Mouse (Mus musculus) mouse trophoblast stem cell (cell line): ENCODE measurements around the gene Pdap1.
"Not testable (repeated sequence)": the region's sequence is repeated elsewhere in the genome, so short reads cannot be mapped to it uniquely, and the experiment has no call there.

ENCODE experiments used
- in situ Hi-C, 2 experiments: fragments of 300-500 bp; cut with MseI, MboI; formaldehyde crosslinking; loops; 2 replicates in 1 of 2; 3 replicates in 1 of 2; pipeline ENCODE4 v1.15.1; 2025

Pdap1 gene

GRCm38 (mm10) chr5:145119385-145119784, 20.7 kb downstream of the Pdap1 start:
- in situ Hi-C loops = no loop called here

- in situ Hi-C loops = no loop called here
Measured at GRCm38 (mm10) chr5:145118461-145118860, 21.6 kb downstream of the Pdap1 start.

GRCm38 (mm10) chr5:145118005-145118404, 22.0 kb downstream of the Pdap1 start:
- in situ Hi-C loops = no loop called here

- in situ Hi-C loops = no loop called here
Measured at GRCm38 (mm10) chr5:145116916-145117315, 23.1 kb downstream of the Pdap1 start.

- in situ Hi-C loops = no loop called here
Measured at GRCm38 (mm10) chr5:145116316-145116715, 23.7 kb downstream of the Pdap1 start.

- in situ Hi-C loops = no loop called here
Measured at GRCm38 (mm10) chr5:145115736-145116135, 24.3 kb downstream of the Pdap1 start.

- in situ Hi-C loops = no loop called here
Measured at GRCm38 (mm10) chr5:145114606-145115473, 25.2 kb downstream of the Pdap1 start.

- in situ Hi-C loops = no loop called here
Measured at GRCm38 (mm10) chr5:145114071-145114605, 25.9 kb downstream of the Pdap1 start, which contains the start of gene Arpc1b. Gene Arpc1b, plus strand, starts transcription at chr5:145114215.

GRCm38 (mm10) chr5:145113416-145113815, 26.6 kb downstream of the Pdap1 start:
- in situ Hi-C loops = no loop called here

- in situ Hi-C loops = no loop called here
Measured at GRCm38 (mm10) chr5:145112566-145112965, 27.5 kb downstream of the Pdap1 start.

- in situ Hi-C loops = no loop called here
Measured at GRCm38 (mm10) chr5:145110401-145110800, 29.6 kb downstream of the Pdap1 start.

GRCm38 (mm10) chr5:145105694-145106275, 34.3 kb downstream of the Pdap1 start:
- in situ Hi-C loops = no loop called here

GRCm38 (mm10) chr5:145104328-145104727, 35.7 kb downstream of the Pdap1 start:
- in situ Hi-C loops = no loop called here

- in situ Hi-C loops = no loop called here
Measured at GRCm38 (mm10) chr5:145102706-145103105, 37.3 kb downstream of the Pdap1 start.

GRCm38 (mm10) chr5:145101451-145101850, 38.6 kb downstream of the Pdap1 start:
- in situ Hi-C loops = not testable (repeated sequence)

GRCm38 (mm10) chr5:145100960-145101359, 39.1 kb downstream of the Pdap1 start:
- in situ Hi-C loops = no loop called here

GRCm38 (mm10) chr5:145098340-145098821, 41.7 kb downstream of the Pdap1 start:
- in situ Hi-C loops = no loop called here

- in situ Hi-C loops = no loop called here
Measured at GRCm38 (mm10) chr5:145096195-145096594, 43.8 kb downstream of the Pdap1 start.

- in situ Hi-C loops = no loop called here
Measured at GRCm38 (mm10) chr5:145089878-145090277, 50.2 kb downstream of the Pdap1 start.

- in situ Hi-C loops = no loop called here
Measured at GRCm38 (mm10) chr5:145088186-145088585, 51.9 kb downstream of the Pdap1 start.

- in situ Hi-C loops = no loop called here
Measured at GRCm38 (mm10) chr5:145084822-145085221, 55.2 kb downstream of the Pdap1 start.

- in situ Hi-C loops = no loop called here
Measured at GRCm38 (mm10) chr5:145083632-145084451, 56.2 kb downstream of the Pdap1 start, which contains the start of the genes Arpc1a and Kpna7. Gene Arpc1a, plus strand, starts transcription at chr5:145083830. Gene Kpna7, minus strand, starts transcription at chr5:145084030.
